Mouse (Mus musculus) midbrain, embryonic 13.5 days (tissue): Measurements from ENCODE around the gene Eloa. TPM values are rescaled to one million over a fixed set of nuclear protein-coding genes. Genes with fewer than 3 reads are reported as not detected.
A peak's percentile ranks its signal among the peaks of the same experiment; 100 is the strongest.
"Not testable (repeated sequence)": the region's sequence is repeated elsewhere in the genome, so short reads cannot be mapped to it uniquely, and the experiment has no call there.

Source experiments
- ATAC-seq: fragments of 200-750 bp; cut with Nextera tagmentation; 2 replicates; pipeline ENCODE4 v1.8.0; 2017; ENCODE audit warnings: mild to moderate bottlenecking, moderate TSS enrichment, moderate library complexity
- H3K27ac ChIP-seq: fragments of 300-500 bp; sonication (generic); 2 replicates; pipeline ENCODE4 v1.5.1; 2015; ENCODE audit warnings: inconsistent platforms, mild to moderate bottlenecking, moderate library complexity
- H3K27me3 ChIP-seq: fragments of 300-500 bp; sonication (generic); 2 replicates; pipeline ENCODE4 v1.6.1; 2015; ENCODE audit warnings: mild to moderate bottlenecking, inconsistent platforms
- H3K36me3 ChIP-seq: fragments of 300-500 bp; sonication (generic); 2 replicates; pipeline ENCODE4 v1.6.1; 2015; ENCODE audit warnings: mild to moderate bottlenecking, inconsistent platforms
- H3K4me1 ChIP-seq: fragments of 300-500 bp; sonication (generic); replicated peaks from 2 replicates; pipeline ENCODE4 v1.6.1; 2015; ENCODE audit warnings: inconsistent platforms
- H3K4me2 ChIP-seq: fragments of 300-500 bp; sonication (generic); replicated peaks from 2 replicates; pipeline ENCODE4 v1.6.1; 2015; ENCODE audit warnings: moderate library complexity, mild to moderate bottlenecking, inconsistent platforms
- H3K4me3 ChIP-seq: fragments of 300-500 bp; sonication (generic); replicated peaks from 2 replicates; pipeline ENCODE4 v1.5.1; 2015; ENCODE audit warnings: mild to moderate bottlenecking, inconsistent platforms
- H3K9ac ChIP-seq: fragments of 300-500 bp; sonication (generic); replicated peaks from 2 replicates; pipeline ENCODE4 v1.6.1; 2015; ENCODE audit warnings: mild to moderate bottlenecking, inconsistent platforms
- H3K9me3 ChIP-seq: fragments of 300-500 bp; sonication (generic); 2 replicates; pipeline ENCODE4 v1.6.1; 2016; ENCODE audit warnings: mild to moderate bottlenecking, inconsistent platforms
- WGBS: fragments of 180-500 bp; shearing (Covaris S2); methylation state at CpG from one replicate; pipeline ENCODE4 v1.1.7; 2015; 5-methylcytosine and 5-hydroxymethylcytosine counted together
- polyA plus RNA-seq: library from polyadenylated mRNA; unstranded; fragments of >200 nt; fragmentation: Nextera tagmentation; extraction: Ambion mirVana; gene quantifications from 2 replicates; pipeline ENCODE4 v1.2.1, GENCODE M21; 2015

Gene Eloa
- polyA plus RNA-seq, 1 experiment from 2014 or later = 30.1 TPM

- H3K4me1 ChIP-seq = no peaks in the 10 kb centered on the region
- no peak overlapping the region for H3K27ac ChIP-seq
- H3K4me3 ChIP-seq = no peak overlapping the region
- H3K9me3 ChIP-seq = 0 out of 2 replicates have a peak, but pooled peaks cover 4% of the 10 kb centered on the region
- no peak overlapping the region for H3K9ac ChIP-seq
- no peak for ATAC-seq
- no peaks in the 10 kb centered on the region for H3K36me3 ChIP-seq
- H3K27me3 ChIP-seq = no peaks in the 10 kb centered on the region
- H3K4me2 ChIP-seq = no peak overlapping the region
- WGBS = 96% methylated on average over 6 of the region's 6 CpGs
These were observed 27.6 kb downstream of the Eloa start for GRCm38 (mm10) chr4:135993941-135994340.

- peak overlapping the region; percentile 87 for H3K27ac ChIP-seq
- H3K4me1 ChIP-seq = peaks cover 21% of the 10 kb centered on the region
- H3K4me3 ChIP-seq = peak overlapping the region; percentile 92
- 71% methylated on average over 9 of the region's 9 CpGs for WGBS
- H3K36me3 ChIP-seq = peaks cover 24% of the 10 kb centered on the region
- no peaks in the 10 kb centered on the region for H3K9me3 ChIP-seq
- ATAC-seq = no peak
- H3K4me2 ChIP-seq = peak overlapping the region; percentile 98
- no peaks in the 10 kb centered on the region for H3K27me3 ChIP-seq
- H3K9ac ChIP-seq = peak overlapping the region; percentile 96
These were observed 33.8 kb downstream of the Eloa start for GRCm38 (mm10) chr4:135987714-135988113.

- Histone ChIP-seq H3K9ac (peak within 1 kb of the TSS; percentile 96), H3K27me3 (no peaks in the 10 kb centered on the region), H3K4me3 (peak within 1 kb of the TSS; percentile 92), H3K4me2 (peak within 1 kb of the TSS; percentile 98), H3K27ac (peak within 1 kb of the TSS; percentile 87), H3K9me3 (no peaks in the 10 kb centered on the region), H3K36me3 (peaks cover 27% of the 10 kb centered on the region), H3K4me1 (peaks cover 21% of the 10 kb centered on the region)
- peak; percentile 96 for ATAC-seq
- WGBS = under 1% methylated on average over 78 of the region's 81 CpGs
These were observed 34.4 kb downstream of the Eloa start, which contains the start of gene Pithd1 for GRCm38 (mm10) chr4:135986943-135987710. Gene Pithd1, minus strand, starts transcription at chr4:135987264.

- 9% methylated on average over 23 of the region's 23 CpGs for WGBS
- Histone ChIP-seq H3K4me1 (peaks cover 21% of the 10 kb centered on the region), H3K9ac (peak overlapping the region; percentile 96), H3K27me3 (no peaks in the 10 kb centered on the region), H3K4me2 (peak overlapping the region; percentile 98), H3K27ac (peak overlapping the region; percentile 87), H3K36me3 (peaks cover 29% of the 10 kb centered on the region), H3K9me3 (no peaks in the 10 kb centered on the region), H3K4me3 (peak overlapping the region; percentile 92)
- ATAC-seq = peak; percentile 31; the same call in 1 of the 2 replicates
These were observed 35.1 kb downstream of the Eloa start for GRCm38 (mm10) chr4:135986301-135986942.

GRCm38 (mm10) chr4:135985769-135986168 is 35.8 kb downstream of the Eloa start:
- peak overlapping the region; percentile 92 for H3K4me3 ChIP-seq
- H3K36me3 ChIP-seq = peaks cover 29% of the 10 kb centered on the region
- no peaks in the 10 kb centered on the region for H3K9me3 ChIP-seq
- H3K27me3 ChIP-seq = no peaks in the 10 kb centered on the region
- 93% methylated on average over 7 of the region's 7 CpGs for WGBS
- peak overlapping the region; percentile 98 for H3K4me2 ChIP-seq
- H3K9ac ChIP-seq = peak overlapping the region; percentile 96; the same call in 1 of the 2 replicates
- H3K4me1 ChIP-seq = peaks cover 21% of the 10 kb centered on the region
- H3K27ac ChIP-seq = no peak overlapping the region
- no peak for ATAC-seq

GRCm38 (mm10) chr4:135985193-135985592 is 36.4 kb downstream of the Eloa start:
- peaks cover 21% of the 10 kb centered on the region for H3K4me1 ChIP-seq
- ATAC-seq = no peak
- H3K36me3 ChIP-seq = peaks cover 29% of the 10 kb centered on the region
- H3K9ac ChIP-seq = no peak overlapping the region
- no peaks in the 10 kb centered on the region for H3K27me3 ChIP-seq
- H3K27ac ChIP-seq = no peak overlapping the region
- no peak overlapping the region; the same call in 1 of the 2 replicates for H3K4me3 ChIP-seq
- WGBS = 92% methylated on average over 5 of the region's 5 CpGs
- no peaks in the 10 kb centered on the region for H3K9me3 ChIP-seq
- H3K4me2 ChIP-seq = no peak overlapping the region; the same call in 1 of the 2 replicates

GRCm38 (mm10) chr4:135984556-135984955 is 37.0 kb downstream of the Eloa start:
- Histone ChIP-seq H3K4me2 (no peak overlapping the region), H3K36me3 (peaks cover 29% of the 10 kb centered on the region), H3K4me1 (peaks cover 21% of the 10 kb centered on the region), H3K9me3 (no peaks in the 10 kb centered on the region), H3K27ac (no peak overlapping the region), H3K4me3 (no peak overlapping the region), H3K27me3 (no peaks in the 10 kb centered on the region), H3K9ac (no peak overlapping the region)
- 92% methylated on average over 5 of the region's 5 CpGs for WGBS
- ATAC-seq = no peak

- peaks cover 43% of the 10 kb centered on the region for H3K36me3 ChIP-seq
- peaks cover 15% of the 10 kb centered on the region for H3K4me1 ChIP-seq
- no peak overlapping the region for H3K9ac ChIP-seq
- H3K27ac ChIP-seq = no peak overlapping the region
- no peaks in the 10 kb centered on the region for H3K27me3 ChIP-seq
- no peaks in the 10 kb centered on the region for H3K9me3 ChIP-seq
- ATAC-seq = no peak
- H3K4me3 ChIP-seq = no peak overlapping the region
- H3K4me2 ChIP-seq = no peak overlapping the region
- WGBS = 80% methylated on average over 7 of the region's 7 CpGs
These were observed 40.0 kb downstream of the Eloa start for GRCm38 (mm10) chr4:135981524-135982063.

GRCm38 (mm10) chr4:135980223-135980622 is 41.3 kb downstream of the Eloa start:
- H3K36me3 ChIP-seq = peaks cover 54% of the 10 kb centered on the region
- not testable (repeated sequence) for H3K9ac ChIP-seq, H3K27ac ChIP-seq, H3K4me2 ChIP-seq, H3K9me3 ChIP-seq, H3K4me1 ChIP-seq, ATAC-seq, H3K4me3 ChIP-seq, H3K27me3 ChIP-seq
- WGBS = 96% methylated on average over 5 of the region's 5 CpGs

- H3K27ac ChIP-seq = no peak overlapping the region
- no peaks in the 10 kb centered on the region for H3K9me3 ChIP-seq
- peaks cover 37% of the 10 kb centered on the region for H3K36me3 ChIP-seq
- H3K9ac ChIP-seq = no peak overlapping the region
- H3K4me2 ChIP-seq = no peak overlapping the region
- H3K4me3 ChIP-seq = no peak overlapping the region
- peaks cover 13% of the 10 kb centered on the region for H3K4me1 ChIP-seq
- H3K27me3 ChIP-seq = no peaks in the 10 kb centered on the region
- ATAC-seq = no peak
- 94% methylated on average over 12 of the region's 12 CpGs for WGBS
These were observed 45.4 kb downstream of the Eloa start for GRCm38 (mm10) chr4:135976146-135976545.

- Histone ChIP-seq H3K27me3 (no peaks in the 10 kb centered on the region), H3K4me3 (peak overlapping the region; percentile 100), H3K4me1 (peaks cover 20% of the 10 kb centered on the region), H3K9ac (peak overlapping the region; percentile 96), H3K9me3 (no peaks in the 10 kb centered on the region), H3K4me2 (peak overlapping the region; percentile 98), H3K36me3 (peaks cover 59% of the 10 kb centered on the region), H3K27ac (peak overlapping the region; percentile 74; the same call in 1 of the 2 replicates)
- WGBS = 79% methylated on average over 13 of the region's 13 CpGs
- no peak for ATAC-seq
These were observed 48.4 kb downstream of the Eloa start for GRCm38 (mm10) chr4:135972911-135973811.
